Mouse (Mus musculus) adrenal gland, postnatal 10 days (tissue): ENCODE results near the gene Cstb. TPM values are rescaled to one million over a fixed set of nuclear protein-coding genes. Genes with fewer than 3 reads are reported as not detected.
"Not testable (repeated sequence)": the region's sequence is repeated elsewhere in the genome, so short reads cannot be mapped to it uniquely, and the experiment has no call there.

ENCODE experiments used
- DNase-seq: peaks from one replicate; pipeline ENCODE4 v3.0.0; 2021; ENCODE audit warnings: mixed read lengths
- long read RNA-seq, 2 experiments: library from polyadenylated mRNA; stranded (forward); transcript quantifications; one replicate each; pipeline ENCODE4 v2.0.0; 2021
- total RNA-seq, 2 experiments: library from RNA; stranded (reverse); gene quantifications; 2 replicates each; pipeline ENCODE4 v1.2.3; 2021

The Cstb gene
- 100 to 1,000 TPM; 130 to 150 TPM for total RNA-seq
- long read RNA-seq, experiment 1, transcript Cstb-201 (3 exons, 603 nt): major isoform, 212 of 243 reads
- long read RNA-seq, experiment 1, partial matches to known transcripts: 30 of 243 reads
- long read RNA-seq, experiment 1, other reads (novel, unspliced or antisense): 1 of 243 reads
- long read RNA-seq, experiment 2, transcript Cstb-201 (3 exons, 603 nt): major isoform, 170 of 172 reads
- long read RNA-seq, experiment 2, partial matches to known transcripts: 2 of 172 reads
- long read RNA-seq, experiment 2, other reads (novel, unspliced or antisense): 0 of 172 reads

DNA sequence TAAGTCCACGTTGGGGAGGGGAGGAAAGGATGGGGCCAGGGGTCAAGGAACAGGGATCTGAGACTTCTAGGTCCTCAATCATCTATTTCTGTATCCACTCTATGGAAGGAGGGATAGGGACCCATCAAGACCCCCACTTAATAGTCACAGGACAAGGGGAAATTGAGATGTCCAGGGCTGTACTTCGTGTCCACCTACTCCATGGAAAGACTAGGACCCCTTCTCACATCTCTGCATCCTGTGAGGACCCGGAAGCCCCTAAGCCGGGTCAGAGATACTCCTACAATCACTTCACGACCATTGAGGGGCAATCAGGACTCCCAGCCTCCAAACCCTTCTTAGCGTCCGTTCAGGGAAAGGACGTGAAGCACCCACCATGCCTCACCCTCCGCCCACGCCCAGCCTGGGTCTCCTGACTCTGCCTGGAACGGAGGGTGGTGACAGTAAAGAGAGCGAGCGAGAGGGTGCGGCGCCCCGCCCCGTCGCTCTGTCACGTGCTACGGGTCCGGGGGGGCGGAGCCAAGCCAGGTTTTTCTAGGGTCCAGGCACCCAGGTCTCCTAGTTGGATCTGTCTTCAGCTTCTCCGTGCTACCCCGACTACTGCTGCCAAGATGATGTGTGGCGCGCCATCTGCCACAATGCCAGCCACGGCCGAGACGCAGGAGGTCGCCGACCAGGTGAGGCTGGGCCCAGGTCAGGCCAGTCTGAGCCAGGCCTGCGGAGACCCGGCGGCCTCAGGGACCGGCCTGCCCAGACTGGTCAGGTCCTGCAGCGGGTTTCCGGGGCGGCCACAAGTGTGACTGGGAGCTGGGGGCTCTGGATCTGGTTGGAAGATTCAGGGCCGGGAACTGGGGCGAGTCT, at the start of gene Cstb:
Gene Cstb (plus strand): TSS at position 489 of the 861 bp plus-strand sequence.
- DNase-seq: peak; percentile 91

DNA sequence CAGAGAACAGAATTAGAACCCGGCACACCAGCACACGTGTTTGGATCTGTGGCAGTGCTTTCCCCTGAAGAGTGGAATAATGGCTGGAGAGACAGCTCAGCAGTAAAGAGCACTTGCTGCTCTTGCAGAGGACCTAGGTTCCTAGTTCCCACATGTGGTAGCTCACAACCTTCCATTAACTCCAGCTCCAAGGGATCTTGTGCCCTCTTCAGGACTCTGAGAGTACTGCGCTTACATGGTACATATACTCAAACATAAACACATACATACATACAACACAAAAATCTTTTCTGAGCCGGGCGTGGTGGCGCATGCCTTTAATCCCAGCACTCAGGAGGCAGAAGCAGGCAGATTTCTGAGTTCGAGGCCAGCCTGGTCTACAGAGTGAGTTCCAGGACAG, 47.0 kb upstream of the Cstb start:
- DNase-seq: no peak

DNA sequence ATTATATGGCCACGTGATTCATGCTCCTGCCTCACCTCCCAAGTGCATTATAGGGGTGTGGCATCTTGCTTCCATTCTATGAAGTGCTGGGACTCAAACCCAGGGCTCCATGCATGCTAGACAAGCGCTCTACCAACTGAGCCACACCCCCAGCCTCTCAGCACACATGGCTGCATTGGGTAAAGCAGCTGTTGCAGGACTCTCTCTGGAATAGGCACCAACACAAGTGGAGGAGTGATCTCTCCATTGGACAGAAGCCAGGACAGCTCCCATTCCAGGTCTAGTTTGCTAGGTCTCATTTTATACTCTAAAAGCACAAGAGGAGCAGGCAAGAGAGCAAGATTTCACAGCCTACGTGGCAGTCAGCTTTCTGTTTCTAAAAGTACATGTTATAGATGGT, 41.9 kb upstream of the Cstb start:
- DNase-seq: no peak

DNA sequence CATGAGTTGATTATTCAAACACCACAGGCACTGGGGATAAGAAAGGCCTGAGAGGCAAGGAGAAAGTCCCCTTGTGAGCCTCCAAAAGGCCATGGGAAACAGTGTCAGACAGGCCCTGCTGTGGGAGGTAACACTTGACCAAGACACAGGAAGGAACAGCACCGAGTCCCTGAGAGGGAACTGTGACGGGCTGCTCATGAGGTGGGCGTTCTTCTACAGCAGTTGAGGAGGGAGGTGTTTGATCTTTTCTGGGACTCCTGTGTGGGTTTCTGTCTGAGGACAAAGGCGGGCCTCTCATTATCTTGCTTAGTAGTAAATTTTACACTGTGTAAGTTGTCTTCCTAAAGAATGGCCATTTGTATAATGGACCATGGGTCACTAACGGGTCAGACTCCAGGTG, 39.9 kb upstream of the Cstb start:
- no peak for DNase-seq

DNA sequence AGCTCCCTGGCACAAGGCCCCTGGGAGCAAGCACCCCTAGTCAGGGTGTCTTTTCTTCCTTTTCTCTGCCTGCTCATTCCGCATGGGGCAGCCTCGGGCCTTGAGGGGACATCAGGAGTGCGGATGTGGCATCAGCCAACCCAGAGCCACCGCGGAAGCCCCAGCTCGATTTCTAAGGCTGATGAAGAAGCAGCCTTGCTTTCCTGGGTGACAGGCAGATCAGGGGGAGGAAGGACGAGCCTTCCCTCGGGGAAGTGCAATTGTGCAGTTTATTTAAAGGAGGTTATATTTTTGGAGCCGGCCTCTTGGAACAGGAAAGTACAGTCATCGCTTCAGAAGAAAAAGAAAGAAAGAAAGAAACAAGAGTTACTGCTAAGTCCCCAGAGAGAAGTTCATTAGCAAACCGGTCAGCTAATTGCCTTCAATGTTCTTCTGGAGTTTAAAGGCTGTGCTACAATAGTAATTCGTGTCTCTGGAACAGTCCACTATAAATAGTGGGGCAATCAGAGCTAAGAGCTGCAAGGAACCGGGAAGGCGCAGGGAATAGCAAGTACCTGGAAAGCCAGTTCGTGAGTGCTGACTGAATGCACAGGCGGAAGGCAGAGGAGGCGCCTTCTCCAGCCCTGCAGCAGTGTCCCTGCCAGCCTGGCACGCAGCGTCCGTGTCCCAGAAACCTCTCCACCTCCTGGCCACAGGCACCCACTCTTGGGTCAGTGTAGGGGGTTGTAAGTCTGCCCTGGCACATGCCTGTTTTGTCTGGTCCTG, 37.1 kb upstream of the Cstb start:
- DNase-seq: peak; percentile 54

DNA sequence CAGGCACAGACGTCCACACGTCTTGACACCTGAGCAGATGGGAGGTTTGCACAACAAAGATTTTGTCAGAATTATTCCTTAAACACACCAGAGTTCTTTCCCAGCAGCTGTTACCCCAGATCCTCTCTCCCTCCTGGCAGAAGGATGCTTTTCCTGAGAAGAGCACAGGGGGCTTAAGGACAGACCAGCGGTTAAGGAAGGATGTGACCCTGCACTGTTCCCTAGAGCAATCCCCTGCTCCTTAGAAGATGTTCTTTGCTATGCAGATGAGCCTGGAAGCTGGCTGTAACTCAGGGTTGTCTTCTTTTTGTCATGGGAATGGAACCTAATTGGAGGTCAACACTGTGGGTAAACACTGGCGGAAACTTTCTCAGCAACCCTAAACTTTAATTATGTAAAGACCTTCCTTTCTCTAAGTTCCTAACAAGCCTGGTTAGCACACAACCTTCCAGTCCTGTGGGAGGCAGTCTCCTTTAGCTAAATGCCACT, 34.4 kb upstream of the Cstb start:
- no peak for DNase-seq

DNA sequence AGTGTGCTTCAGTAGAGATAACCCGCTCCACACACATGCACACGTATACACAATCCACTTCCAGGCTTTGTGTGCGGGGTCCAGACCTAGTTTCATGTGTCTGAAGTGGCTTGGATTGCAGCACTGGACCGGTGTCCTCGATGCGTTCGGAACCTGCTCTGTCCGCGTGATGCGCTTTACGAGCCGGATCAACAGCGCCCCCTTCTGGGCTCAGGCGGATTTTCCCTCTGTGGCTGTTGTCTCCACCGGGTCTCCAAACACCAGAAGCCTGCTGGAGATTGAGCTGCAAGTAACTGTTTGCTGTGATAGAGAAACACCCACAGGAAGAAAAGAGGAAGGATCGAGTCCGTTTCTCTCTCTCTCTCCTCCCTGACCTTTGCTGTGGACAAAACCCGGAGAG, 33.4 kb upstream of the Cstb start:
- DNase-seq: peak; percentile 92

DNA sequence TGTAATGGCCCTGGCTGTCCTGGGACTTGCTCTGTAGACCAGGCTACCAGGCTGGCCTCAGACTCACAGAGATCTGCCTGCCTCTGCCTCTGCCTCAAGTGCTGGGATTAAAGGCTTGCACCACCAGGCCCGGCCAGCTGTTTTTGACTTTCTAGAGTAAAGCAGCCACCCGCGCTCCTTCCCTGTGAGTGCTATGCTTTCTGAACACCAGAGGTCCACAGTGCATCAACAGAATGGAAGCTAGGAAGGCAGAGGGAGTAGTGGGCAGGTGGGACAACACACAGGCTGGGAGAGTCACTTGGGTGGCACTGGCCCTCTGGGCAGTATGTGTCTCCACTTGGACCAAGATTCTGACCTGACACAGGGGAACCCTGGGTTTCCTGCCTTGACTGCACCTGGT, 30.1 kb upstream of the Cstb start:
- DNase-seq: peak; percentile 1

DNA sequence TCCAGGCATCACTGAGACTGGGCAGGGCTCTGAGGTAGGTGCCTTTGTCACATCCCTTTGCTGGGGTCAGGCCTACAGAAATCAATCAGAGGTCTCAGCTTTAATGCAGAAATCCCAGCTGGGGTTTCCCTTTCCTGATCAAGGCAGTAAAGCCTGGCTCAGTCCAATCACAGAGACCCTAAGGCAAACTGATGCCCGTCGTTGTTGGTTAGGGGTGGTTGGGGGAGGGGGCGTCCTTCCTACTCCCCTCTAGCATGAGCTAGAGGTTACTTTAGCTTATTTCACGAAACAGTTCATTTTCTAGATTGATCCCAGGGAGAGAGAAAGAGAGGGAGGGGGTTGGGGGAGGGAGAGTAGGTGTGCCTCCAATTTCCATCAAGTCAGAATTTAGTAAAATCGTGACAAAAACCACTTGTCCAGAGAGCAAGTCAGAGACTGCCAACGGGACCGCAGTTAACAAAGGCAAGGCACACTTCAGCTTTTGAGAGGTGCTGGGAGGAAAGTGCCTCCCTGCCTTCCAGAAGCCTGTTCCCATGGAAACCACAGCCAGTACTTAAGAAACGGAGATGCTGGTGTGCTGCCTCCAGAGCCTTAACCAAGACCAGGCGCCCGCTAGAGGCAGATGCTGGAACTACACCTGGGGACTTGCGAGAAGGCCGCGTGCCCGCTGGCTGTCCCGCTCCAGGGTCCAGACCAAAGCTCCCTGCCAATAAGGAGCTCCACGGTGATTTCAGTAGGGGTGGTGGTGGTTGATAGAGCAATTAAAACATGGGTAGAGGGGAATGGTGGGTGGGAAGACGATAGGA, 29.4 kb upstream of the Cstb start:
- peak; percentile 97 for DNase-seq

DNA sequence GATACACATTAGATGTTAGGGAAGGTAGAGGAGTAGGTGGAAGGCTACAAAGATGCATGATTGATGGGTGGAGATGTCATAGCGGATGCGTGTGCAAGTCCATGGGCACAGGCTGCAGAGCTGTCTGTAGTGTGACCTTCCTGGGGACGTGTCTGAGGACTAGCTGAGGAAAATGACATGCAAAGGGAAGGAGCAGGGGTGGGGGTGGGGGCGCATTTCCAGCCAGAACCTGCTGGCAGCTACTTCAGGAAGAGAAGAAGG, 28.9 kb upstream of the Cstb start:
- no peak for DNase-seq

DNA sequence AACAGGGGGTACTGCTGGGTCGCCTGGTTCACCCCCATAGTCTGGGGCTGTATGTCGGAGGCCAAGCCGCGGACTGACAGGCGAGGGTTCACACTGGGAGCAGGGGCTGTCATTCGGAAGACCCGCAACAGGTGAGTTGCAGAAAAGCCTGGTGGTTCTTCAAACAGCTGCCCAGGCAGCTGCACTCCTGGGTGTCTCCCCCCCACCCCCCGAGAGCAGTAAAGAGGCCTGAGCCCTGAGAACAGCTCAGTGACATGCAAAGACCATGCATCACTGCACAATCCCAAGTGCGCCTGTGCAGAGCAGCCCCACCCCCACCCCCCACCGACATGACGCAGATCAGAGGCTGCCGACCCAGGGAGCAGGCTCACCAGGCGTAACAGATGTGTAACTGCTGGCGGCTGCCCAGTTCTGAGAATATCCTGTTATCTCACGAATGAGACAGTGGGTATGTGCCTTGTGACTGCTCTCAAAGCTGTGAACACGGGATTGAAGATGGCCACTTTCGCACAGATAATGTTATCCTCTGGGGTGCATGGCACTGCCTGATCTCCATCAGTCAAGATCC, 26.3 kb upstream of the Cstb start:
- peak; percentile 76 for DNase-seq

DNA sequence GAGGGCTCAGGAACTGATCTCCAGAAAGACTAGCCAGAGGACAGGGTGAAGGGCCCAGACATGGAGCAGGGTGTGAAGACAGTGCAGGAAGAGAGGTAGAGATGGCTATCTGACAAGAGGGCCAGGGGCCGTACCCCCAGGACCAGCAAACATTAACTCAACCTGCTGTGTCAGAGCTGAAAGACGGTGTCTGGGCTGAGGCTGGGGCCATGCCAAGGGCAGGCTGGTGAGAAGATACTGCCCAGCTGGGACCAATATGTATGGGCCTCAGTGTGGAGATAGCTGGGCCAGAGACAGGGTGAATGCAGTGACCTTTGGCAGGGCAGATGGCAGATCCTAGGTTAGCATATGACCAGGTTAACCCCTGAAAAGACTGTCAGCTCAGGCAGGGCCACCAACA, 24.3 kb upstream of the Cstb start:
- no peak for DNase-seq

DNA sequence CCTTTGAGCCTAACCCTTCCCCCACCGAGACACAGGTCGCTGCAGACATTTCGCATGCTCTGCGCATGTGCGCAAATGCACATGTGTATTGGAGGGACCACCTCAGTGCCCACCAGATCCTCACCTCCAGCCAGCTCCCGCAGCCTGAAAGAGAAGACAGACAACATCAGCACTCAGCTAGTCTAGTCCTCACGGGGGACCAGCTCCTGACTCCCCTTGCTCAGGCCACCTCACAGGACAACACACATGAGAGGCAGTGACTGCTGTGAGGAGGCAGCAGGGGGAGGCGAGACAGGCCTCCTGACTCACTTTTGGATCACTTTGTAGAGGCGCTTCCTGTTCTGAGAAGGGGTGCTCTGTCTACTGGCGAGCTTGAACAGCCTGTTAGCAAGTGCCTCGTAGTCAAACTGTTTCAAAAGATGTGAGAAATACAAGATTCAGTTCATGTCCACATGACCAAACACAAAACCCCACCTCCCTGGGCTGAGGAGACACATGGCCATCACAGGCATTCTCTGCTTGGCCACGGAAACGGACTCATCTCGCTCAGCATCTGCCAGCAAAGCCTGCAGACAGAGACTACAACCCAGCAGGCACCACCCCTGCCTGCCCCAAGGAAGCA, 23.1 kb upstream of the Cstb start:
- DNase-seq: no peak

DNA sequence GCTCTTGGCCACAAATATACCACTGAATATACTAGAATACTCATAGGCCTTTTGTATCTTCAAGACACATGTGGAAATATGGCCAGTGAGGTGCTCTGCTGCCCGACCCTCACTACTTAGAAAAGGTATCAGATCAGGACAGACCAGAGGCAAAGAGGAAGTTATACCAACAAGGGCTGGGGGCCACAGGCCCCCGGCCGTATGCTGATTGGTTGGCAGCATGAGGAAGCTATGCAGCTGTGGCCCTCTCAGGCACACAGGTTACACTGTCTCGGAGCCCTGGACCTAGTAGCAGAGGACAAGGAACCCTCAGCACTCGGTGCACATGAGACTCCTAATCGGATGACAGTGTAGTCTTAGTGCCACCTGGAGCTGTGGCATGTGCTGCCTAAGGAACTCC, 19.3 kb upstream of the Cstb start:
- no peak for DNase-seq

DNA sequence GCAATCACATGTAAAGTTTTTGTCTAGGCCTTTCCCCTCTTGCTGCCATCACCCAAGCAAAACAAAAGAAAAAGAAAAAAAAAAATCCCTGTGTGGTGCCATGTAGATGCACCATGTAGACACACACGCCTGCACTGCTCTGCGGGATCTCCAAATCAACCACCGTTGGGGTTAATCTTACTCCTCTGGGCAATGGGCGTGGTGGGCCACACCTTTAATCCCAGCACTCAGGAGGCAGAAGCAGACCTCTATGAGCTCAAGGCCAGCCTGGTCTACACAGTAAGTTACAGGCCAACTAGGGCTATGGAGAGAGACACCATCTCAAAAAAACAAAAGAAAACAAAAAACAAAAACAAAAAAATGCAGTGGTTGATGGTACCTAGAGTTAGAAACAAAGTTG, 18.3 kb upstream of the Cstb start:
- no peak for DNase-seq

DNA sequence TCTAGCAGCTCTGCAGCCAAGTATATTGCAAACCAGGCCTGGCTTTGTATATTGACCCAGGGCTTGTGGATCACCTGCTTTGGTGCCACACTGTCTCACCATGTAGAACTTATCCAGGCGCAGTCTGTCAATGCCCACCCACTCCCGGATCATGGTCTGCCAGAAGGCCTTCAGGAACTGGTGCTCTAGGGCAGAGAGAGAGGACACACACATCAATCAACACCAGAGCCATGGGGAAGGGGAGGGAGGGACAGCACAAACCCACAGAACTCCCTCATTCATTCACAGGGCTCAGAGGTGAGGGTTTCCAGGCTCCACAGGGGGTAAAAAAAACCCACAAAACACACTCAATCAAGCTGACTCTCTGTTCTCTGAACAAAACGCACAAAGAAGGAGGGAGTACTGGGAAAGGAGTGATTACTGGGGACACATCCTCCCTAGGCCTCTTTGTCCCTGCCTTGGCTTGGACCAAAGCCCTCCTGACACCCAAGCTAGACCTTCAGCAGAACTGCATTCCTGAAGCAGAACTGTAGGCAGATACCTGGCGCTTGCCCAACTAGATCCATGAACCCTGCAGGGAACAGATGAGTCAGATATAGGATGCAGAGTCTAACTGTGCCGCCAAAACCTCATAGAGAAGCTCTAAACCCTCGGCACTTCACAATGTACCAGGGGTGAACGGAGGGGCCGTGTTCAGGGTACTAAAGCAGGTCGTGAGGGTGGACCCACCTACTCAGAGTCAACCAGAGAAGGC, 16.3 kb upstream of the Cstb start:
- DNase-seq: peak; percentile 77

DNA sequence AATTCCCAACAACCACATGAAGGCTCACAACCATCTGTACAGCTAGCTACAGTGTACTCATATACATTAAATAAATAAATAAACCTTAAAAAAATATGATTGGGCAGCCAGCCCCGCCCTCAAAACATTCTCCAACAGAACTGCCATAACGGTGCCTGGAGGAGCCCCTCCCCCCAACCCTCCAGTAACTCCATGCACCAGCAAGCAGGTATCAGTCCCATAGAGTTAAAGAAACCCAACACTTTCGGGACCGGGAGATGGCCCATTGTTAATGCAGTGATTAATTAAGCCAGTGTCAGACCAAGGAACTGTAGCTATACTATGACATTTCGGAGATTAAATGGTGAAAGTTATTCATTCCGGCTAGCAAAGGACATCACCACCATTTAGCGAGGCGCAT, 13.6 kb upstream of the Cstb start:
- no peak for DNase-seq

DNA sequence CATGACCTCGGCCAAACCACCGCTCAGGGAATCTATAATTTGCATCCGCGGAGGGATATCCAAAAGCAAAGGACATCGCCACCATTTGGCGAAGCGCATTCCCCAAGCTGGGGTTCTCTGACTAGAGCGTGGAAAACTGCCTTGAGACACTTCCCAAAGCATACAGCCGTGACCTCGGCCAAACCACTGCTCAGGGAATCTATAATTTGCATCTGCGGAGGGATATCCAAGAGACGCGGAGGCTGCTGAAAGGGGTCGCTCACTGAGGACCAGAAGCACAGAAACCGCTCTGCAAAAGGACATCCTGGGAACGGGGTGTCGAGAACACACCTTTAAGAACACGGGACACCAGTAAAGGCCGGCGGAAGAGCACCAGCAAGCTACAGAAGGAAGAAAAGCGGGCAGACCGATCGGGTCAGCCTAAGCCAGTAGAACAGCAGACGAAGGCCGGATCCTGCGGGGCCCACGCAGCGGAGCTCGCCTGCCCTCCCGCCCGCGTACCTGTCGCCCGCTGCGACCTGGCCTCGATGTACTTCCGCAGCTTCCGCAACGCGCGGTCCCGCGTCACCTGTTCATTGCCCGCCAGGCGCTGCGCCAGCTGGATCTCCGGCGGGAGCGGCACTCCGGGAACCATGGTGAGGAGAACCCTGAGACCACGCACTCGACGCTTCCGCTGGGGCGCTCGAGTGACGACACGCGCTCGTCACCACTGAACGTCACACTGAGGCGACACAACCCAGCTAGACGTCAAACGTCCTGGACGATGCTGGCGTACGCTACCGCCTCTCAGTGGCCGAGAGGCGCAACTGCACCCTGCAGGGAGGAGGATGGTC, 12.9 kb upstream of the Cstb start, which contains the start of gene Rrp1:
Gene Rrp1 (minus strand): TSS at position 725 of the 833 bp plus-strand sequence.
- peak; percentile 96 for DNase-seq

DNA sequence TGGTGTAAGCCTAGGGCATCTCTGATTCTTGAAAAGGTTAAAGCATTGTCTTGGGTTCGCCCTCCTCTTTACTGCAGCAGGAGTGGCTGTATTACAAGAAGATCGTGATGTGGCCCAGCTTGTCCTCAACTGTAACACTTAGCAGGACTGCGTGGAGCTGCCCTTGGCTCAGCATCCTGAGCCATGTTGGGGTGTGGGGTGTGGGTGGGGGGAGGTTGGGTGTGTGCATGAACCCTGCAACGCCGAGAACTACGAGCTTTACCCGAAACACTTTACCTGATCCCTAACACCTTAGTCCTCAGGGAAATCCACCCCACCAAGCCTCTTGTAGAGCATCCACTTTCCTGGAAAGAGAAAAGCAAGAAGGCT, 12.3 kb upstream of the Cstb start:
- DNase-seq: no peak

DNA sequence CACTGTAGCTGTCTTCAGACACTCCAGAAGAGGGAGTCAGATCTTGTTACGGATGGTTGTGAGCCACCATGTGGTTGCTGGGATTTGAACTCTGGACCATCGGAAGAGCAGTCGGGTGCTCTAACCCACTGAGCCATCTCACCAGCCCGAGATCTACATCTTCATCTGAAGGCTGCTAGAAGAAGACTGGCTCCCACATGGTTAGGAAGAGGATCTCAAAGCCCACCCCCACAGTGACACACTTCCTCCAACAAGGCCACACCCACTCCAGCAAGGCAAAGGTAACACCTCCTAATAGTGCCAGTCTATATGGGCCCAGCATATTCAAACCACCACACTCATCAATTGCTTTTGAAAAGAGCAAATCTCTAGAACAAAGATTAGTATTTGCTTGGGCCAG, 10.5 kb upstream of the Cstb start:
- DNase-seq: not testable (repeated sequence)
